Mouse (Mus musculus) C2C12 (cell line): ENCODE measurements around the gene Rhd.
"Not testable (repeated sequence)": the region's sequence is repeated elsewhere in the genome, so short reads cannot be mapped to it uniquely, and the experiment has no call there.

Experiments used
- CEBPB ChIP-seq: IDR thresholded peaks from one replicate; pipeline ENCODE4 v1.6.1; 2011; ENCODE audit warnings: low read depth, mild to moderate bottlenecking, control low read depth, moderate library complexity
- CTCF ChIP-seq: IDR thresholded peaks from one replicate; pipeline ENCODE4 v1.5.1; 2011; ENCODE audit not compliant: control insufficient read depth, insufficient read depth, insufficient read length
- MAX ChIP-seq: IDR thresholded peaks from one replicate; pipeline ENCODE4 v1.6.1; 2011; ENCODE audit warnings: mild to moderate bottlenecking, control low read depth
- MYOD1 ChIP-seq: IDR thresholded peaks from one replicate; pipeline ENCODE4 v1.6.1; 2011; ENCODE audit warnings: low read depth; ENCODE audit not compliant: control insufficient read depth, insufficient read length
- MYOG ChIP-seq: IDR thresholded peaks from one replicate; pipeline ENCODE4 v1.6.1; 2011; ENCODE audit not compliant: control insufficient read depth, insufficient read length; ENCODE audit errors: extremely low read depth
- USF1 ChIP-seq: IDR thresholded peaks from one replicate; pipeline ENCODE4 v1.6.1; 2011; ENCODE audit warnings: low read depth, mild to moderate bottlenecking, control low read depth, moderate library complexity

- not testable (repeated sequence) for TF ChIP-seq CTCF, MYOG, MAX, USF1, CEBPB, MYOD1
Measured at GRCm38 (mm10) chr4:134838706-134839105, 25.6 kb upstream of the Rhd start.
